Mouse (Mus musculus) yolk sac, embryonic 10.5 days (tissue): Measurements from ENCODE around the gene Tmem117.
A peak's percentile ranks its signal among the peaks of the same experiment; 100 is the strongest.

ENCODE experiments used
- DNase-seq: peaks from one replicate; pipeline ENCODE4 v3.0.0-alpha.2; 2017; ENCODE audit warnings: low spot score

Gene Tmem117

GRCm38 (mm10) chr15:94894086-94894485, 265.1 kb downstream of the Tmem117 start:
- no peak for DNase-seq

- no peak for DNase-seq
Measured at GRCm38 (mm10) chr15:94895681-94896080, 266.6 kb downstream of the Tmem117 start.

- no peak for DNase-seq
Measured at GRCm38 (mm10) chr15:94903188-94903587, 274.2 kb downstream of the Tmem117 start.

GRCm38 (mm10) chr15:94904672-94905407, 275.8 kb downstream of the Tmem117 start:
- DNase-seq, result no peak

GRCm38 (mm10) chr15:94921672-94922071, 292.6 kb downstream of the Tmem117 start:
- no peak for DNase-seq

- no peak for DNase-seq
Measured at GRCm38 (mm10) chr15:94927986-94928385, 299.0 kb downstream of the Tmem117 start.

- no peak for DNase-seq
Measured at GRCm38 (mm10) chr15:94930743-94931142, 301.7 kb downstream of the Tmem117 start.

GRCm38 (mm10) chr15:94933044-94933443, 304.0 kb downstream of the Tmem117 start:
- DNase-seq, result no peak

GRCm38 (mm10) chr15:94933480-94933879, 304.4 kb downstream of the Tmem117 start:
- no peak for DNase-seq

GRCm38 (mm10) chr15:94941954-94942353, 312.9 kb downstream of the Tmem117 start:
- DNase-seq, result no peak

GRCm38 (mm10) chr15:94942465-94942864, 313.4 kb downstream of the Tmem117 start:
- no peak for DNase-seq

GRCm38 (mm10) chr15:94943891-94944290, 314.9 kb downstream of the Tmem117 start:
- DNase-seq, result no peak

- peak; percentile 4 for DNase-seq
Measured at GRCm38 (mm10) chr15:94951382-94952048, 322.5 kb downstream of the Tmem117 start.

GRCm38 (mm10) chr15:94956697-94957096, 327.7 kb downstream of the Tmem117 start:
- no peak for DNase-seq

GRCm38 (mm10) chr15:94957202-94957601, 328.2 kb downstream of the Tmem117 start:
- DNase-seq, result no peak

GRCm38 (mm10) chr15:94967004-94967403, 338.0 kb downstream of the Tmem117 start:
- no peak for DNase-seq

GRCm38 (mm10) chr15:94968403-94969180, 339.6 kb downstream of the Tmem117 start:
- DNase-seq, result no peak

- DNase-seq, result no peak
Measured at GRCm38 (mm10) chr15:94981798-94982197, 352.8 kb downstream of the Tmem117 start.

GRCm38 (mm10) chr15:94995352-94995751, 366.3 kb downstream of the Tmem117 start:
- no peak for DNase-seq

- DNase-seq, result no peak
Measured at GRCm38 (mm10) chr15:95005121-95005824, 376.2 kb downstream of the Tmem117 start.

GRCm38 (mm10) chr15:95022251-95022650, 393.2 kb downstream of the Tmem117 start:
- DNase-seq, result no peak

- no peak for DNase-seq
Measured at GRCm38 (mm10) chr15:95024401-95024800, 395.4 kb downstream of the Tmem117 start.
